Mouse (Mus musculus) c-Kit-positive CD71-positive TER-119-positive erythroid progenitor cells, embryonic 14.5 days (primary cell): ENCODE data around the gene Mybpc3.
A peak's percentile ranks its signal among the peaks of the same experiment; 100 is the strongest.

Source experiments
- DNase-seq: peaks from one replicate; pipeline ENCODE4 v3.0.0-alpha.2; 2013; ENCODE audit warnings: low spot score

The Mybpc3 gene

GRCm38 (mm10) chr2:91121011-91121410 lies 3.1 kb downstream of the Mybpc3 start:
- no peak for DNase-seq

GRCm38 (mm10) chr2:91121497-91121896 lies 3.6 kb downstream of the Mybpc3 start:
- DNase-seq = no peak

- DNase-seq = no peak
Measured at GRCm38 (mm10) chr2:91123521-91123920, 5.6 kb downstream of the Mybpc3 start.

DNA sequence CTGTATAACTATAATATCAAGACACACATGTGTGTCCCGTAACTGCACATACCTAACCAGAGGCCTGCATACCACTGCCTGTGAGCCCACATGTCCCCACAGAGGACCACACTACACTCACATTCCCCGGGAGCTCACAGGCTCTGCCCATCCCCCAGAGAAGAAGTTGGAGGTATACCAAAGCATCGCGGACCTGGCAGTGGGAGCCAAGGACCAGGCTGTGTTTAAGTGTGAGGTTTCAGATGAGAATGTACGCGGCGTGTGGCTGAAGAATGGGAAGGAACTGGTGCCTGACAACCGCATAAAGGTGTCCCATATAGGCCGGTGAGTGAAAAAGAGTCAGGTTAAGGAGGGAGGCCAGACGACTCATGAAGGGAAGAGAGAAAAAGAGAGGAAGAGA lies 7.2 kb downstream of the Mybpc3 start:
- no peak for DNase-seq

DNA sequence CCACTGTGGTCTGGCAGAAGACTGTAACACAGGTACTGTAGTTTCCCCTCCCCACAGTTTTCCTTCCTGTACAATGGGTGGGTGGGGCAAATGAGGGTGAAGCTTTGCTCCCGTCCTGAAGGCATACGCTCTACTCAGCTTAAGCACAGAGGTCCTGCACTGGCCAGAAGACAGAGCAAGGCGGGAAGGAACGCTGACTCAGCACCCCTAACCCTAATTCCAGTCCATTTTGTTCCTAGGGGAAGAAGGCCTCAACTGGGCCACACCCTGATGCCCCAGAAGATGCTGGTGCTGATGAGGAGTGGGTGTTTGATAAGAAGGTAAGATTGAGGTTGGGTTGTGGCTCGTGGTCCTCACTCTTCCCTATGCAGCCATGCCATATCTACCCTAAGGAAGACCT lies 10.8 kb downstream of the Mybpc3 start:
- DNase-seq = no peak

DNA sequence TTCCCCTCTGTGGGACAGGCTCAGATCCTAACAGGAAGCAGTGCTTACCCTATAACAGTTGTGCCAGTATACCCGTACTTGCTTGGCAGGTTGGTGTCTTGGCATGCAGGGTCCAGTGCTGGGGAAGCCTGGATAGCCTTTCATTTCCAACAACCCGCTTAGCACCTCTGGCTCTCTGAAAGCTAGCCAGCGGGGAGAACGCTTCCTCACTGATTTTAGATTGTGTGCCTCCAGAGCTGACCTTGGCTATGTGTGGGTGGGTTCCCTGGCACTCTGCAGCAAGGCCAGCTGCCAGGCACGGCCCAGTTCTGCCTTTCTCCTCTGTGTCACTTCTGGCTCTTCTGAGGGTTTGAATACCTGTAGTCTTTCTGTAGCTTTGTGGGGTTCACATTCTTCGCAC lies 12.2 kb downstream of the Mybpc3 start:
- DNase-seq = no peak

- DNase-seq = no peak
Measured at GRCm38 (mm10) chr2:91131251-91131650, 13.3 kb downstream of the Mybpc3 start.

DNA sequence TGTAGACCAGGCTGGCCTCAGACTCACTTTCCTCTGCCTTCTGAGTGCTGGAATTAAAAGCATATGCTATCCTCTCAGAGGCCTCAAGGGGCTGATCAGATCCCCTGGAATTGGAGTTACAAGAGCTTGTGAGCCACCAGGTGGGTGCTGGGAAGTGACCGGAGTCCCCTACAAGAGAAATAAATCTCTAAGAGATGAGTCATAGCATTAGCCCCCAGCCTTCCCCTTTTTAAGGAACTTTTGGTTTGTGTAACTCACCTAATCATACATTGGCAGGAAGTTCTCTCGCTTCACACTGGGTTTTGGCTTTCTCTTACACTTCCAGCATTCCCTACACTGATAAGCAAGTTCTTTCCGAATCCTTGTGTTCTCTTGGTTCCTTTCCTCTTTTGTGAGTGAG lies 14.1 kb downstream of the Mybpc3 start:
- DNase-seq = no peak

- no peak for DNase-seq
Measured at GRCm38 (mm10) chr2:91136513-91137412, 18.8 kb downstream of the Mybpc3 start.

DNA sequence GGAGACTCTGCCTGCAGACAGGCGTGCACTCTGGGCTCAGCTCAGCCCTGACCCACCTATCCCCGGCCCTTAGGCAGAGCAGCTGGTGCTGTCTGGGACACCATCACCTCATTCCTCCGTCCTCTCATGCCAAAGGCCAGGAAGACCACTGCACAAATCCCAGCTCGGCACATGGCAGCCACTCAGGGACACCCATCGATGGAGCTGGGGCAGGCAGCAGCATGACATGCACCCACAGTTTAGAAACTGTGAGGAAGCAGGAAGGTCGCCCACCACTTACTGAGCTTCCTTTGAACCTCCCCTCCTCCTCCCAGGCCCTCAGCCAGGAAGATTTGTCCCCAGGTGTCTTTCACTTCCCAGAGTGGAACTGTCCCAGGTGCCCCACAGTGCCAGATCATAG lies 19.5 kb downstream of the Mybpc3 start:
- no peak for DNase-seq

- DNase-seq = no peak
Measured at GRCm38 (mm10) chr2:91139311-91139710, 21.4 kb downstream of the Mybpc3 start.

DNA sequence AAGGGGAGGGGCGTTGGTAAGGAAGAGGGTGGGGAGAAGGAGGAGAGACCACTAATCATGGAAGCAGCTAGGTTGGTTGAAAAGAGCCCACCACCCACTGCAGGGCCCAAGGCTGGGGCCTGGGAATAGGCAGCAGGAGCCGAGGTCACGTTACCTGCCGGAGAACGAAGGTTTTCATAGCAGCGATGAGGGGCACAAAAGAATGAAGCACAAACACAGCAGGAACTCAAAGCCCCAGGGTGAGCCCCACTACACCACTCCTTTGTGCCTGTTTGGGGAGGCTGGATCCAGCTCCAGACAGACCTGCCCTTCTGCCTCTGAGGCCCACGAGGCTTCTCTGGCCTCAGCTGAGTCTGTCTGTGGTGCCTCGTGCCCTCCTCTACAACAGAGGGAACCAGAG lies 21.8 kb downstream of the Mybpc3 start:
- DNase-seq = no peak

GRCm38 (mm10) chr2:91142920-91143319 lies 25.0 kb downstream of the Mybpc3 start:
- DNase-seq = no peak

GRCm38 (mm10) chr2:91143401-91143800 lies 25.5 kb downstream of the Mybpc3 start:
- DNase-seq = no peak

DNA sequence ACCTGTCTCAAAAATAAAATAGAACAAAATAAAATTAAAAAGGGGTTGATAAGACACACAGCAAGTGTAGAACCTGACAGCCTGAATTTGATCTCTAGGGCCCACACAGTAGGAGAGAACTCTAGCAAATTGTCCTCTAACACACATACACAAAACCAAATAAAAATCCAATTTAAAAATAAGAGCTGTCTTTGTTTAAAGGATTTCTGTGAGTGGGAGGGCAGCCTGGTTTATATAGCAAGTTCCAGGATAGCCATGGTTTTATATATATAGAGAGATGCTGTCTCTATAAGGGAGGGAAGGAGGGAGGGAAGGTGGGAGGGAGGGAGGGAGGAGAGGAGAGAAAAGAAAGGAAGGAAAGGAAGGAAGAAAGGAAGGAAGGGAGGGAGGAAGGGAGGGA lies 30.2 kb downstream of the Mybpc3 start:
- no peak for DNase-seq

- no peak for DNase-seq
Measured at GRCm38 (mm10) chr2:91151331-91151730, 33.4 kb downstream of the Mybpc3 start.

GRCm38 (mm10) chr2:91152885-91153377 lies 35.0 kb downstream of the Mybpc3 start:
- DNase-seq = no peak

DNA sequence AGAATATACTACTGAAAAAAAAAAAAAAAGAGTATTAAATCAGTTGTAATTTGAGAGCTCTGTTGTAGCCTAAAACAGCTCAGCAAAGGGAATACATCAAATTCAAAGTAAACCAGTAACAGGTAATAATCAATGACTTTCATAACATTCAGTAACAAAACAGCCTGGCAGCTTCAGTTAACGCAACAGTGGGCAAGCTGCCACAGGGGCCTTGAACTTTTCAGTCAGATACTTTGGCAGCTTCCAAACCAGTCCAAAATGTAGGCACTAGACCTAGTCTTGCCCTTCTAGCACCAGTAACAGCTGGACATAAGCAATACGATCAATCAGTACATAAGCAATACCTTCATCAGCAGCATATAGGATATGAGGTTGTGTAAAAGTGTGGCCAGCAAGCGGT lies 36.1 kb downstream of the Mybpc3 start:
- no peak for DNase-seq

- DNase-seq = no peak
Measured at GRCm38 (mm10) chr2:91157002-91157752, 39.2 kb downstream of the Mybpc3 start.

DNA sequence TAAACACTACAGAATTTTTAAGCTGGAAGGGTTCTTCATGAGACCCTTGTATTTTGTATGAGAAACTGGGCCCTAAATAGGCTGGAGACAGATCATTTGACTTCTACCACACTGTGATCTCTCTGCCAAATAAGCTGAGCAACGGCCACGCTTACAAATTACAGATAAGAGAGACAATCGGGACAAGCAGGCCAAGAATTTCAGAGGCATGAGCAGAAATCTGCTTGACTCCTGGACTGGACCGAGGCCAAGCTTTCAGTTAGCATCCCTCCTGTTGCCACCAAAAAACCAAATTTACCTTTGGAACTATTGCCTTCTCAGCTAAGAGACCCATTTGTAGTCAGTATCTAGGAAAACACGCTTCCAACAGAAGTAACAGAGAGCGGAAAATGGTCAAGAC lies 42.6 kb downstream of the Mybpc3 start:
- no peak for DNase-seq

DNA sequence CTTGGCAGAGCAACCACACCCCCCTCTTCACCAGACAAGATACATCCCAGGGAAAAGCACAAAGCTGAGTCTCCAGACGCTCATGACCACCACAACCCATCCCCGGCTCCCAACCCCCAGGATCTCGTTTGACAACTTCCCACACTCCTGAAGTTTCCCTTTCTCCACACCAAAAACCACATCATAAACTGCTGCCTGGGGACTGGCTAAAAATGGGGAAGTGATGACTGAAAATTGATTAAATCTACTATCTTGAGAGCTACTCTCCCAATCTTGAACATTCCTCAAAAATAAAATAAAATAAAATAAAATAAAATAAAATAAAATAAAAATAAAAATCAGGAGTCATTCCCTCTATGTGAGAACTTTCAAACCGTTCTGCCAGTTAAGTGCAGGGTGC lies 45.0 kb downstream of the Mybpc3 start:
- DNase-seq = no peak

- DNase-seq = no peak
Measured at GRCm38 (mm10) chr2:91163532-91163931, 45.6 kb downstream of the Mybpc3 start.

GRCm38 (mm10) chr2:91164991-91165390 lies 47.0 kb downstream of the Mybpc3 start:
- DNase-seq = peak; percentile 26
